Mouse (Mus musculus): Measurements from ENCODE around the gene Lbx1. TPM values are rescaled to one million over a fixed set of nuclear protein-coding genes. Genes with fewer than 3 reads are reported as not detected.

The Lbx1 gene
- polyA plus RNA-seq, 1 experiment from 2014 or later = 1.0 TPM

GRCm38 (mm10) chr19:45196967-45197366, 38.6 kb downstream of the Lbx1 start:
- Histone ChIP-seq H3K9me3 (peaks cover 13% of the 10 kb centered on the region), H3K4me3 (no peak overlapping the region), H3K27ac (no peak overlapping the region), H3K27me3 (ENCODE audit: insufficient read depth, poor library complexity, severe bottlenecking) (no peaks in the 10 kb centered on the region), H3K4me1 (no peaks in the 10 kb centered on the region), H3K36me3 (no peaks in the 10 kb centered on the region)
- DNase-seq (ENCODE audit: low spot score) = no peak
- 85% methylated on average over 8 of the region's 8 CpGs for WGBS

GRCm38 (mm10) chr19:45194651-45195050, 41.0 kb downstream of the Lbx1 start:
- WGBS = 49% methylated on average over 4 of the region's 4 CpGs
- Histone ChIP-seq H3K27me3 (ENCODE audit: insufficient read depth, poor library complexity, severe bottlenecking) (no peaks in the 10 kb centered on the region), H3K27ac (no peak overlapping the region), H3K4me3 (no peak overlapping the region), H3K4me1 (no peaks in the 10 kb centered on the region), H3K36me3 (no peaks in the 10 kb centered on the region), H3K9me3 (peaks cover 13% of the 10 kb centered on the region)
- DNase-seq (ENCODE audit: low spot score) = no peak

Other genes with a start within 250 kb of the Lbx1 start
- 1.3 and 3.4 TPM in 2 replicates for gene Sema4g, start 246.7 kb downstream of the Lbx1 start, polyA plus RNA-seq (2016; fragmentation: Nextera tagmentation; extraction: Ambion mirVana)
- 24.4 and 27.0 TPM in 2 replicates for gene Twnk, start 230.1 kb downstream of the Lbx1 start, polyA plus RNA-seq (2016; fragmentation: Nextera tagmentation; extraction: Ambion mirVana)
- 63.8 and 66.3 TPM in 2 replicates for gene Mrpl43, start 229.4 kb downstream of the Lbx1 start, polyA plus RNA-seq (2016; fragmentation: Nextera tagmentation; extraction: Ambion mirVana)
- 47.5 and 61.4 TPM in 2 replicates for gene Lzts2, start 221.4 kb downstream of the Lbx1 start, polyA plus RNA-seq (2016; fragmentation: Nextera tagmentation; extraction: Ambion mirVana)
- gene Pdzd7, start 190.1 kb downstream of the Lbx1 start, polyA plus RNA-seq (2016; fragmentation: Nextera tagmentation; extraction: Ambion mirVana) = 0.34 and 0.55 TPM in 2 replicates
- 11.8 and 13.4 TPM in 2 replicates for gene Sfxn3, start 188.3 kb downstream of the Lbx1 start, polyA plus RNA-seq (2016; fragmentation: Nextera tagmentation; extraction: Ambion mirVana)
- gene Kazald1, start 160.6 kb downstream of the Lbx1 start, polyA plus RNA-seq (2016; fragmentation: Nextera tagmentation; extraction: Ambion mirVana) = 3.3 and 6.3 TPM in 2 replicates
- gene Tlx1, start 85.1 kb downstream of the Lbx1 start, polyA plus RNA-seq (2016; fragmentation: Nextera tagmentation; extraction: Ambion mirVana) = 1.0 and 4.1 TPM in 2 replicates
- gene Btrc, start 127.9 kb upstream of the Lbx1 start, polyA plus RNA-seq (2016; fragmentation: Nextera tagmentation; extraction: Ambion mirVana) = 46.9 and 47.8 TPM in 2 replicates

Measured in heart, embryonic 10.5 days (tissue).